Mouse (Mus musculus) lung, postnatal 0 days (tissue): ENCODE measurements around the gene Spock1.

Experiments
- CTCF ChIP-seq: IDR thresholded peaks from 2 replicates; pipeline ENCODE4 v1.5.1; 2016; ENCODE audit warnings: antibody characterized with exemption, mild to moderate bottlenecking
- EP300 ChIP-seq: IDR thresholded peaks from 2 replicates; pipeline ENCODE4 v1.6.1; 2016; ENCODE audit warnings: antibody characterized with exemption, mild to moderate bottlenecking, control low read depth

- TF ChIP-seq EP300: no peak
- peak; percentile 76 for TF ChIP-seq CTCF
Observed at GRCm38 (mm10) chr13:57549743-57550142, 358.4 kb downstream of the Spock1 start.
